Mouse (Mus musculus): ENCODE data around the gene Tbc1d12.

- TF ChIP-seq JUND (conservative IDR thresholded peaks at IDR 0.05; ENCODE audit: low read depth, low read length) (no peak), CTCF (conservative IDR thresholded peaks at IDR 0.05 in 1 of 2, IDR thresholded peaks at IDR 0.05 in 1 of 2; ENCODE audit: low read depth in 2 of 2, low read length in 2 of 2) (no peak), TCF12 (IDR thresholded peaks at IDR 0.05; ENCODE audit: low read depth, low read length) (no peak), POLR2A (IDR thresholded peaks at IDR 0.05; ENCODE audit: low read depth, low read length) (no peak), ZKSCAN1 (IDR thresholded peaks at IDR 0.05; ENCODE audit: borderline replicate concordance, low read depth, low read length) (no peak), EP300 (IDR thresholded peaks at IDR 0.05; ENCODE audit: low read length) (no peak), MYC (IDR thresholded peaks at IDR 0.05; ENCODE audit: low read depth, low read length) (no peak), MAFK (IDR thresholded peaks at IDR 0.05; ENCODE audit: insufficient replicate concordance, low read length) (no peak), RAD21 (IDR thresholded peaks at IDR 0.05; ENCODE audit: low read depth, low read length) (no peak), MAX (IDR thresholded peaks at IDR 0.05; ENCODE audit: low read length) (no peak), IRF4 (IDR thresholded peaks at IDR 0.05; ENCODE audit: low read depth, low read length) (no peak), BHLHE40 (IDR thresholded peaks at IDR 0.05; ENCODE audit: low read depth, low read length) (no peak), E2F4 (IDR thresholded peaks at IDR 0.05; ENCODE audit: insufficient replicate concordance, low read depth, low read length) (no peak), MXI1 (IDR thresholded peaks at IDR 0.05; ENCODE audit: low read depth, low read length) (no peak)
These were observed 827 bp downstream of the Tbc1d12 start for GRCm38 (mm10) chr19:38837171-38837641.
